Mouse (Mus musculus) frontal cortex, postnatal 14 days (tissue): ENCODE measurements around the gene Gnao1.

Experiments used
- DNase-seq, 2 experiments: peaks; one replicate each; pipeline ENCODE4 v3.0.0; 2022; ENCODE audit warnings: low spot score in 2 of 2

Gene Gnao1

DNA sequence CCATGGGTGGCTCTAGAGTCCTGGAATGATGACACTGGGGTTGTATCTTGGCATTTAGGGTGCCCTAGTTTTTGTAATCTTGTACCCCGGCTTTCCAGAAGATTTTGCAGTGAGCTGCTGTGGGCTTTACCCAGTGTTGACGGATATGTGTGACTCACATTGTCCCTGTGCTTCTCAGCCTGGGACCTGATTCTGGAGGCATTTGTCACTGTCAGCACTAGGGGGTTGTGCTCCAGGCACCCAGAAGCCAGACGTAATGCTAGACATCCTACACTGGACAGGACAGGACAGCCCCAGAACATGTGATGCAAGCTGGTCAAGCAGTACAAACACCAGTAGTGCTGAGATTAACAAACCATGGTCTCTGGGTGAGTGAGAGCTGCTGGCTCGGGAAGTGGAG is 136.0 kb downstream of the Gnao1 start:
- DNase-seq = no peak

DNA sequence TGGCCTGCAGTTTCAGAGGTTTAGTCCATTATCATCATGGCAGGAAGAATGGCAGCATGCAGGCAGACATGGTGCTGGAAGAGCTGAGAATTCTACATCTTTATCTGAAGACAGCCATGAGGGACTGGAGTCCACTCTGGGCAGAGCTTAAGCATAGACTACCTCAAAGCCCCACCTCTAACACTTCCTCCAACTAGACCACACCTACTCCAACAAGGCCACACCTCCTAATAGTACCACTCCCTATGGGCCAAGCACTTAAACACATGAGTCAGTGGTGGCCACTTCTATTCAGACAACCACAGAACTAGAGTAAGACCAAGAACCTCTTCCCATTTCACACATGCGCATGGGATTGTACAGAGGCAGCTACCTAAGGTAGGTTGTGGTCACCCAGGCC is 136.6 kb downstream of the Gnao1 start:
- no peak for DNase-seq

DNA sequence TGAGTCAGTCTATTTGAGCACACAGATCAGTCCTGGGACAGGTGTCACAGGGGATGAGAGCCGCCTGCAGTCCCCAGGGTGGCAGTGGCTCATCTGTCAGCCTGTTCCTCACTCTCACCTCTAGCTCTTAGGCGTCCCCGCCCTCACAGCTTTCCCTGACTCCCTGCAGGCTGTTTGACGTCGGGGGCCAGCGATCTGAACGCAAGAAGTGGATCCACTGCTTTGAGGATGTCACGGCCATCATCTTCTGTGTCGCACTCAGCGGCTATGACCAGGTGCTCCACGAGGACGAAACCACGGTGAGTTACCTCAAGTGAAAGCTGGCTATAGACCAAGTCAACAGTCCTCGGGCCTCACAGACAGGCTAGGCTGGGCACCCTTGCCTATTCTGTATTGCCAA is 140.4 kb downstream of the Gnao1 start:
- no peak for DNase-seq

DNA sequence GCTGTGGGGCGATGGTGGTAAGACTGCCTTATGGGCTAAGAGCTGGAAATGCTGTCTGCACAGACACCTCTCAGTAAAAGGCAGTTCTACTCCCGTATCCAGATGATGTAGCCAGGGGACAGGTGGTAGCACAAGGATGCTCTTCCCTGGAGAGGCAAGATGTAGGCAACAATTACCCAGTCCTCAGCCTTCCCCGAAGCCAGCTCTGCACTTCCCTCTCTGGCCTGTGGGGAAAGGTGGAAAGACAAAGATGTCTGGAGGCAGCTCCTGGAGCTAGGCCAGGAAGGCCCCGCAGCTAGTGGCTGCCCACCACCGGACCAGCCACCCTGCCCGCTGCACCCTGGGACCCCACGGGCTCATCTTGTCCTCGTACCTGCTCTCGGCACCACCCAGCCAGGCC is 142.7 kb downstream of the Gnao1 start:
- no peak for DNase-seq

DNA sequence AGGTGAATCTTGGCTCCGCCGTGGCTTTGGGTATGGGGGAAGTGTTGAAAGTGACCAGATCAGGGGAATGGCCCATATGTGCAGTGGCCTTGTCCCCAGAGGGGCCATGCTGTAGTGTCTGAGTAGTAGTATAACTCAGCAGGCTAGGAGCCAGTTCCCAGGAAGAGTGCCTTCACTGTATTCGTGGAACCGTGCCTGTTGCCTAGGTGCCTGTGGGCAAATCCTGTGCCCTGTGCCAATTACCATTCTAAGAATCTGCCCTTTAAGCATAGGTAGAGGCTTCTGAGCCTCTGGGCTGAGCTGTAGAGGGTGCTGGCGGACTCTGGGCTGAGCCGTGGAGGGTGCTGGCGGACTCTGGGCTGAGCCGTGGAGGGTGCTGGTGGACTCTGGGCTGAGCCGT is 148.6 kb downstream of the Gnao1 start:
- no peak for DNase-seq

DNA sequence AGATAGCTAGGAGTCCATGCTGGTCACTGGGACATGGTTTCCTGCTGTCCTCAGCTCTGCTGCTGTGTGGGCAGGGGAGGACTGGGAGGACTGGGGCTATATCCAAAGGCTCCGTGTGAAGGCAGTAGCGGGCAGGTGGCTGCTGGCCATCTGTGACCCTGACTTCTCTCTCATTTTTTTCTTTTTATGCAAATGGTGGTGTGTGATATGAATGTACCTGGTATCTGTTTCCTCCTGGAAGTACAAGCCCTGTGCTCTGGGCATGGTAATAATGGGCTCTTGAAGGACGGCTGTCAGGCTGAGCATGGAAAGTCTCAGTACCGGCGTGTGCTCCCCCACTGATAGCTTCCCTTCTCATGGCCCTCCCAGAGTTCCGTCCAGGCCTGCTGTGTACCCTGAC is 151.1 kb downstream of the Gnao1 start:
- DNase-seq = no peak

DNA sequence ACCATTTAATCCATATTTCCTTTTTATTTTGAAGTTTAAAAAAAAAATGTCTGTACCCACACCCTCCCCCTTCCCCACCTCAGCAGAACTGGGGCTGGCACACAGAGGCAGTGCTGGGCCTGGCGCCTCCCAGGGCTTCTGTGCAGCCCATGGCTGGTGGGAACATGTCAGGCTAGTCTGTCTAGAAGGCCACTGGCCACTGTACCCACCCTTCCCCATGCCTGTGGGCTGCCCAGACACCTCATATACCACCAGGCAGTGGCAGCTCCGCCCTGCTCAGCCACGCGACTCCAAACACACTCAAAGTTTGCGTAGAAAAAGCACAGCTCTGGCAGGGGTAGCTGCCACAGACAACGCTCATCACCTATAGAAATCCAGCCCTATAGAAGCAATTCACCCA is 158.5 kb downstream of the Gnao1 start:
- DNase-seq = no peak

DNA sequence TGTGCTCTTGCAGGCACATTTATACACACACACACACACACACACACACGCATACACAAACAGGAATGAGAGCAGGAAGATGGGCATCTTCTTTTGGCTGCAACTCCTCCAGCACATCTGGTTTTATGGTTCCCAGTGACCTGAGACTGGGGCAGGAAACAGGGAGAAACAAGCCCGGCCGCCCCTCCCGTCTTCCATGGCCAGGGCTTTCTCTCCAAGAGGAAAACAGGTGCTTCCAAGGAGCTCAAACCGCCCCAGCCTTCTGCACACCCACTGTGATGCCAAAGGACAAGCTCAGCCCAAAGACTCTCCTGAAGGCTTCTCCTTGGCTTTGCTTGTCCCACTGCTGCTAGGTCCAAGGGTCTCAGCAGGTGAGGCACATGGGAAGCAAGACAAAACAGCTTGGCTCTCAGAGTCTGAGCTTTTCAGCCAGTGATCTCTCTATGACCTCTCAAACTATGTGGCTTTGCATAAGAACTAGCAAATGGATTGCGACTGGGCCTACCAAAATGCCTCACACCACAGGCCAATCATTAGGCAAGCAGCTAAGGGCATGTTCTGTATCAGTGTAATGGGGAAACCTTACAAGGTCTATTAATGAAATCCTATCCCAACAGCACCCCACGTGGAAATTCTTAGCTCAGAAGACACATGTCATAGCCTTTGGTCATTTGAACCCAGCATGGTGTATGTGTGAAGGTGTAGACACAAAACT is 160.0 kb downstream of the Gnao1 start:
- peak in 1 of 2 experiments; percentile 12 for DNase-seq

DNA sequence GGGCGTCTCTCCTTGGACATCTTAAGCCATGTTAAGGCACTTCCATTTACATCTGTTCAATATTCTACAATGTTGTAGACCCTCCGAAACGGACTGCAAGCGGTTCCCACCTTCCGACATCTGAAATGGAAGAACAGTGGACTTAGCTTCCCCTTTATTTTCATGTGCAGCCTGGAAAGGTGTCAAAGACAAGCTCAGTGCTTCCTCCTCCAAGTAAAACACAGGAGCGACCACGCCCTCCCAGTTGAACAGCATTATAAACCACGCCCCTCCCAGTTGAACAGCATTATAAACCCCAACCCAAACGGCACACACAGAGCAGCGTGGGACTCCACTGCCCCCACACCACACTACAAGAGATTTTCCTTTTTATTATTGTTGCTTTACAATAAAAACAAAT is 161.7 kb downstream of the Gnao1 start:
- peak in 1 of 2 experiments; percentile 4 for DNase-seq

DNA sequence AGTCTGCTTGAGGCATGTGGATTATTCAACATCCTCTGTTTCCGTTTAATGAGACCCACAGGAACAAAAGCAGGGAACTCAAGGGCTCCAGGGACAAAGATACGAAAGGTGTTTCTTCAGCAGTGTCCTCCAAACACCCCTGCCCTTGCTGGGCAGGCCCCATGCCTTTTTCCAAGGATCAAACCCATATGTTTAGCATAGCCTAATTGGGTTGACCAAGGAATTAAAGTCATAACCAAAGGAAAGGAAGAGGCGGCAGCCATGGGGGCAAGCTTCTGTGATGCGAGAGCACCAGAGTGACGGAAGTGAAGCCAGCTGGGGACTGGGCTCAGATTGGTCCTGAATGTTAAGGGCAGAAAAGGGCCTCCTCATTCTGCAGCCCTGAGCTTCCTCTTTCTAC is 162.4 kb downstream of the Gnao1 start:
- peak in 1 of 2 experiments; percentile 4 for DNase-seq

DNA sequence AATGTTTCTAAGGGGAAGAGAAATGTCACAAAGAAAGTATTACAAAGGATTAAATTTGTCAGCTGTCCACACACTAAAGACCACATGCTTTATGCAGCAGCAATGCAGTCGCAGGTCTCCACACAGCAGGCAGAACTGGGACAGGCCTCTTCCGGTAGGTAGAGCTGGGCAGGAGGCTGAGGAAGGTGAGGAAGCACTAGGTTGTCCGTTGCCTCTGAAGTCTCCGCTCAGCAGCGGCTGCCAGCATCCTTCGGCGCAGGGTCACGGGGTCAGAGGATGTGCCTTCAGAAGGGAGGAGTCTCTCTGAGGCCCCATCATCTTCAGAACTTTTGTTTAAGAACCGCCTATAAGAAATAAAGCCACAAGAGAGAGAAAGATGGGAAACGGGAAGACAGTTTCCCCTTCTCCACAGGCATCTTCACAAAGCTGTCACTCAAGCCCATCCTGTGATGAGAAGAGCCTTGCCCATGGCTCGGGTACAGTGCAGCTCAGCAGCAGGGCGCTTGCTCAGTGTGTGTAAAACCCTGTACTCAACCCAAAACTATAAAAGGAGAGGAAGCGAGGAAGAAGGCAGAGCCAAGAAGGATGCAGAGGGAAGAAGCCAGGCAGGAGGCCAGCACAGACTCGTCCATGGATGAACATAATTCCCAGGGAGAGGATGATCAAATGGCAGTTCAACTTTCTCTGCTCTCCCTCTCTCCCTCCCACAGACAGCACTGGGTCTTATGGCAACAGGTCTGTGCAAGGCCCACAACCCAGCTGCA is 163.4 kb downstream of the Gnao1 start:
- DNase-seq = peak in 1 of 2 experiments; percentile 6

DNA sequence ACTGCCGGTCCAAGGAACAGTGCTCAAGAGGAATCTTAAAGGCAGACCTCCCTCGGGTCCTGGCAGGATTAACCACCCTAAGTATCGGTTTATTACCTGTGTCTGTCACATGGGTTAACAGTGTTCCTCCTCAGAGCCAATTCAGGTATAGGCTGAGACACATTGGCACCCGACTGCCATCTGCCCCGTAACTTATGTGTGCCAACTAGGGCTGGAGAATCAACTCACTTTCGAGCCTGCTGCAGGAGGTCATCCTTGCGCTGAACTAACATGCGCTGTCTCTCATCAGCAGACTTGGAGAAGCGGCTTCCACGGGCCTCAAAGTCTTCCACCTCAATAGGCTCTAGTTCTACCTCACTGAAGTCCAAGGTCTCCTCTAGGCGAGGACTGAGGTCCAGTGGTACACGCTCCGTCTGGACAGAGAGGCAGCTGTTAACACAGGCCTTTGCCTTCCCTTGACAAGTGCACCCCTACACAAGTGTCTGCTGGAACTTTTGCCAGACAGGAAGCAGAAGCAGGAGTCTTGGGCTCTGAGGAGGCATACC is 164.1 kb downstream of the Gnao1 start:
- peak in 1 of 2 experiments; percentile 6 for DNase-seq

DNA sequence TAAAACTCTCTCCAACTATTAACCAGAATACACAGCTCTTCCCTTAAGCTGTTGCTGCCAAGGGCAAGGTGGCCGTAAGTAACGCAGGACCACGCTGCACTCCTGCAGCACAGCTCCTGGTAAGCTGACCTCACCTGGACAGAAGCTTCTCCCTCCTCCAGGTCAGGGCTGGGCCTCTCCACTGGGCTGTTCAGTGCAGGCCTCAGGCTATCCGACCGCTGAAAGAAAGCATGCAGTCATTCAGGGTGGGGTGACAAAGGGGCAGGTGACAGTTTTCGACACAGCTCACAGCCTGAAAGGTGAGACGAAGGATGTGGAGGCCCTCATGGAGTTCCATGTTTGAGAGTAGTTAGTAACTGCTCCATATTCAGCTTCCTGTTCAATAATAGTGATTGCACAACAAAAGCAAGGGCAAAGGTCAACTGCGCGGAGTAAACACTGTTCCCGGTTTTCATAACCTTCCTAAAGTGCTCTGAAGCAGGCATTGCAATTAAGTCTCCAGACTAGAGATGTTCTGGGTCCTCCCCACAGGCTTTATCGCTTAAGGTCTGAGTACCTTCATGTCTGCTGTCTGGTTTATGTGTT is 164.9 kb downstream of the Gnao1 start:
- peak in 1 of 2 experiments; percentile 4 for DNase-seq

DNA sequence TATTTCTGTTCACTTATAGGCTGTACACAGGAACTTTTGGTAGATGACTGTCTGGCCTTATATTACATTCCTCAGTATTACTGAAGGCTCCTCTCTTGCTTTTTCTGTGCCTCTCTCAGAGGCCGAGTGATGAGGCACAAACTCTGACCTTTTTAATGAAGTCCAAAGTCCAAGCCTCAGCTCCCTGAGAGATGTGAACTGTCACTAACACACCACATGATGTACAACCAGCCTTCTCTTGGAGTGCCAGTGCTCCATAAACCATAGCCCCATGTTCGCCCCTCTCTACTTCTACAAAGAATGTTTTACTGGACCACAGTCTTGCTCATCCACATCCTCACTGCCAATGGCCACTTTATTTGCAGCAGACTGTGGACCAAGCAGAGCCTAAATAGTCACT is 165.6 kb downstream of the Gnao1 start:
- DNase-seq = no peak

DNA sequence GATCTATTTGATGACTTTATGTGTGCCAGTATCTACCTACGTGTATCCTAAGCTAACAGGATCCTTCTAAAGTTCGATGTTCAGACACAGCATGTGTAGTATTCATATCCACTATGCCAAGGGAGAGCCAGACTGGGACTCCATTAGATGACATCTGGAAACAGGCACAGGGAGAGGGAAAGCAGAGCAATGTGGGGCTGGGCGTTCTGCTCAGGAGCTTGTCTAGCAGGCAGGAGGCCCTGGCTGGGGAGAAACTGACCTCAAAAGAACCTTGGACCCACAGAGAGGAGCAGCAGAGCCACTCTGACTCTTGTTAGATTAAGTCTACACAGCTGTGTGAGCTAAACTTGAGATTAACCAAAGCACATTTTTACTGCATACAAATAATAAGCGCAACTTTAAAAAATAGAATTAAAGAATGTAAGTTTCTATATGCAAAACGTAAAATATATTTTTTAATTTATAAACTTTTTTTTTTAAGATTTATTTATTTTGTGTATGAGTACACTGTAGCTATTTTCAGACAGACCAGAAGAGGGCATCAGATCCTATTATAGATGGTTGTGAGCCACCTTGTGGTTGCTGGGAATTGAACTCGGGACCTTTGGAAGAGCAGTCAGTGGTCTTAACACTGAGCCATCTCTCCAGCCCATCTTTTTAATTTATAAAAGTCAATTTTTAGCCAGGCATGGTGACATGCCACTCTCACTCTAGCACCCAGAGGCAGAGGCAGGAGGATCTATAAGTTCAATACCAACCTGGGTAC is 166.9 kb downstream of the Gnao1 start:
- no peak for DNase-seq

DNA sequence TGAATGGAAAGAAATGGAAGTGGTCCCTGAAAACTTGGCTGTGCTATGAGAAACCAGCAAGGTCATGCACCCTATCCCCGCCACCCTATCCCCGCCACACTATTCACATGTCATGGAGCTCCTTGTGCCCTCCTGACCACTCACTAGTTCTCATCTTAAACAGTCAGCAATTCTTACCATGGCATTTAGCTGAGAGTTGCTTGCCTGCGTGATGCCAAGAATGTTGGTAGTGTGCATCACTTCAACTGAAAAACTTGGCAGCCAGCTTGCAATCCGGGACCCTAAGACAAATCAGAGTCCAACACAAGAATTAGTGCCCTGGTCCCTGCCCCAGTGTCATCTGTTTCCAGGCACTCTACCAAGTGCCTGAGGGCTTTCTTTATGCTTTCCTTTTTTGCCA is 170.4 kb downstream of the Gnao1 start:
- DNase-seq = no peak

DNA sequence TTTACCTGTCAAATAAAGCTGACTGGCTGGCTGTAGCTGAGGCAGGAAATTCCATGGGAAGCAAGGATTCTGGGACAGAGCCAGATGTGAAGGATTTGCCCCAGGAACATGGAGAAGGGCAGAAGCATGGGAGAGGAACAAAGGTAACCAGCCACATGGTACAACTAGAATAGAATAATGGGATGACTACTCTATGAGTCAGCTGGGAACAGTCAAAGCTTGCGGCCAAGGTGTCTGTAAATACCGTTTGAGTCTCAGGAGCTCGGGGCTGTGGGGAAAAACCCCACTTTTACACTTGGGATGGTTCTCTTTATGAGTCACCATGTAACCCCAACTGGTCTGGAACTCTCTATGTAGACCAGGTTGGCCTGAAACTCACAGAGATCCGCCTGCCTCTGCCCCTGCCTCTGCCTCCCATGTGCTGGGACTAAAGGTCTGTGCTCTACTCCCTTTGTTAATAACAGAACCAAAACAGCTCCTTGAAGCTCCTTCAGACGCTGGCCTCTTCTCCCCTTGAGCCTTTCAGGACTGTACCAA is 172.0 kb downstream of the Gnao1 start:
- DNase-seq = no peak

DNA sequence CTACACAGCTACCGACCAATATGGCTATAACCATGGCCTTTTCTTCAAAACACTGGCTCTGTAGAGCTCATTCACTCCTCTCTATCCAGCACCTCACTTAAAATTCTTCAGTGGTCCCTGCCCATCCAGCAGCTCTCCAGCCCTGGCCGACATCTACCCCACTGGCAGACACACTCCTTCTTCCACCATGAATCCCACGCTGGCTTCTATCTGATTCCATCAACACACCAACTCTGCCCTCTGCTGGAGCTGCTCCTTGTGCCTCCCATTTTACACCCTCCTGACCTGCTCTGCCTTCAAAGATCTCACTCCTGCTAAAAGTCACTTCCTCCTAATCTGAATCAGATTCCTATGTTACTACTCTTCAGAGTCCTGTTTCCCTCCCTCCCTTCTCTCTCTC is 174.1 kb downstream of the Gnao1 start:
- no peak for DNase-seq

DNA sequence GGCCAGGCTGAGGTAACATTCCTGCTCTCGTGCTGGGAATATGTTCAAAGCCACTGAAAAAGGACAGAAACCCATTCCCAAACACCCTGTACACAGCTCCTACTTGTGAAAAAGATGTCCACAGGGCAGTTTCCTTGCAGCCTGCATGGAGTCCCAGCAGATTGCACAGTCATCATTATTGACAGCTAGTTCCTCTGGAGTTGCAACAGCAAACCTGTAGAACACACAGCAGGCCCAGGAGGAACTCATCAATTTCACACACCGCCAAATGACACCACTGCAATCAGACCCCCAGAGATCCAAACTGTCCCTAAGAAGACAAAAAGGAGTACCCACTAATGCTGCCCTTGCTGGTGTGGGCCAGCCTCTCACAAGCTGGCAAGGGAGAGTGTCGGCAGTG is 175.0 kb downstream of the Gnao1 start:
- no peak for DNase-seq

DNA sequence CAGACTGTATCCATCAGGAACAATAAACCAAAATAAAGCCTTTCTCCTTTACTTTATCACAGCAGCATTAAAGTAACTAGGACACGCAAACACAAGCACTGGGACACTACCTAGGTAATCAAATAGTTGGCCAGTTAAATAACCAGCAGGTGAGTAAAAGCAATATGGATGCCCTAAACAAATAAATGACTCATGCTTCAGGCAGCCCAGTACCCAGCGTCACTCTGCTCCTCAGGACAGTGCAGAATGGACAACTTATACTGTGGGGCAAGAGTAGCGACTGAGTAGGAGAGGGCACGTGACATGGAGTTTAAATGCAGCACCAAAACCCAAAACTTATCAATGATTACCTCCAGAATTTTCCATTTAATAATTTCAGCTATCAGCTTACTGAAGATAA is 180.0 kb downstream of the Gnao1 start:
- DNase-seq = no peak

DNA sequence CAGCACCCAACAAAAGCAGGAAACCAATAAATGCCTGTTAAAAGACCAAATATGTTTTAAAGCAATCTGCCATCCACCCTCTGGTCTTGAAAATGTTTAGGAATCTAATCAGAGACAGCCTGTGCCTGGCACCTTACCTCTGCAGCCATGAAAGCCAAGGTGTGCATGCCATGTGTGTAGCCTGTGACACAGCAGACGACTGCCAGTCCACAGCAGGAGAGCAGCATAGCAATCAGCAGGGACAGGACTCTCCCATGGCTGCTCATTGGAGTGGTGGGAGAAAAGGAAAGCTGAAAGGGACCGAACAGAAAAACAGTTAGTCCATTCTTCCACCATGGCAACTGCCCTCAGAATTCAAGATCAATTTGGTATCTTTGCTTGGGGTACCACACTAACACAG is 189.2 kb downstream of the Gnao1 start:
- no peak for DNase-seq

DNA sequence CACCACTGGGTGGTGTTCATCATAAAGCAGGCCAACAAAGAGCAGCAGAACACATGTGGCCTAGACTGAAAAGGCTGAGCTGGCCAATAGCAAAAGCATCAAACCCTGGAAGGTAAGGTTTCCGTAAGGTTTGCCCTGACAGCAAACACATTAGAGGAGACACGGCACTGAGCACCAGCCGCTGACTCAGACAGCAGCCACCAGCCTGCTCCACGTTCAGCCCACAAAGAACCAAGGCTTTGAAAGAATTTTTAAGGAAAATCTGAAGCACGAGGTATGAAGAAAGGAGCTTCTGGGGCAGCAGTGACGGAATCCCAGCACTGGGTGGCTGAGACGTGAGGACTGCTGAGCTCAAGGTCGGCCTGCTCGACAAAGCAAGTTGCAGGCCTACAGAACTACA is 194.4 kb downstream of the Gnao1 start:
- DNase-seq = no peak
